Mouse (Mus musculus): Measurements from ENCODE around the gene Metap1.

Metap1 gene

GRCm38 (mm10) chr3:138489327-138490033, at the start of gene Metap1:
Metap1 (minus strand) TSS chr3:138489515.
- in situ Hi-C loops (cut with MboI; ENCODE audit: low sequenced_read_pairs): no loop called here

GRCm38 (mm10) chr3:138536031-138536430, 46.7 kb upstream of the Metap1 start:
- in situ Hi-C loops (cut with MboI; ENCODE audit: low sequenced_read_pairs): no loop called here

GRCm38 (mm10) chr3:138532764-138533163, 43.4 kb upstream of the Metap1 start:
- in situ Hi-C loops (cut with MboI; ENCODE audit: low sequenced_read_pairs): no loop called here

- in situ Hi-C loops (cut with MboI; ENCODE audit: low sequenced_read_pairs): no loop called here
These were observed 42.3 kb upstream of the Metap1 start for GRCm38 (mm10) chr3:138531479-138532181.

- in situ Hi-C loops (cut with MboI; ENCODE audit: low sequenced_read_pairs): no loop called here
These were observed 41.5 kb upstream of the Metap1 start for GRCm38 (mm10) chr3:138530578-138531478.

GRCm38 (mm10) chr3:138528265-138528664, 39.0 kb upstream of the Metap1 start:
- in situ Hi-C loops (cut with MboI; ENCODE audit: low sequenced_read_pairs): no loop called here

GRCm38 (mm10) chr3:138527667-138528231, 38.4 kb upstream of the Metap1 start:
- in situ Hi-C loops (cut with MboI; ENCODE audit: low sequenced_read_pairs): no loop called here

- in situ Hi-C loops (cut with MboI; ENCODE audit: low sequenced_read_pairs): no loop called here
These were observed 37.8 kb upstream of the Metap1 start for GRCm38 (mm10) chr3:138526916-138527666.

GRCm38 (mm10) chr3:138526073-138526915, 37.0 kb upstream of the Metap1 start, which contains the start of gene Eif4e:
Eif4e (plus strand) TSS chr3:138526179.
- in situ Hi-C loops (cut with MboI; ENCODE audit: low sequenced_read_pairs): no loop called here

GRCm38 (mm10) chr3:138525494-138525893, 36.2 kb upstream of the Metap1 start:
- in situ Hi-C loops (cut with MboI; ENCODE audit: low sequenced_read_pairs): no loop called here

GRCm38 (mm10) chr3:138523956-138524355, 34.6 kb upstream of the Metap1 start:
- in situ Hi-C loops (cut with MboI; ENCODE audit: low sequenced_read_pairs): no loop called here

- in situ Hi-C loops (cut with MboI; ENCODE audit: low sequenced_read_pairs): no loop called here
These were observed 29.9 kb upstream of the Metap1 start for GRCm38 (mm10) chr3:138519218-138519617.

GRCm38 (mm10) chr3:138517881-138518280, 28.6 kb upstream of the Metap1 start:
- in situ Hi-C loops (cut with MboI; ENCODE audit: low sequenced_read_pairs): no loop called here

GRCm38 (mm10) chr3:138515656-138516370, 26.5 kb upstream of the Metap1 start:
- in situ Hi-C loops (cut with MboI; ENCODE audit: low sequenced_read_pairs): no loop called here

- in situ Hi-C loops (cut with MboI; ENCODE audit: low sequenced_read_pairs): no loop called here
These were observed 25.4 kb upstream of the Metap1 start for GRCm38 (mm10) chr3:138514749-138515148.

GRCm38 (mm10) chr3:138513243-138513642, 23.9 kb upstream of the Metap1 start:
- in situ Hi-C loops (cut with MboI; ENCODE audit: low sequenced_read_pairs): no loop called here

GRCm38 (mm10) chr3:138510471-138510870, 21.2 kb upstream of the Metap1 start:
- in situ Hi-C loops (cut with MboI; ENCODE audit: low sequenced_read_pairs): no loop called here

GRCm38 (mm10) chr3:138509581-138509980, 20.3 kb upstream of the Metap1 start:
- in situ Hi-C loops (cut with MboI; ENCODE audit: low sequenced_read_pairs): no loop called here

- in situ Hi-C loops (cut with MboI; ENCODE audit: low sequenced_read_pairs): no loop called here
These were observed 17.4 kb upstream of the Metap1 start for GRCm38 (mm10) chr3:138506749-138507148.

Measured in CH12F3 (cell line).